Mouse (Mus musculus) urinary bladder, postnatal 36 days (tissue): ENCODE measurements around the gene Nf1.

Source experiments
- DNase-seq, 2 experiments: peaks; one replicate each; pipeline ENCODE4 v3.0.0; 2022; ENCODE audit warnings: low spot score in 2 of 2, mixed read lengths in 1 of 2

Gene Nf1

DNA sequence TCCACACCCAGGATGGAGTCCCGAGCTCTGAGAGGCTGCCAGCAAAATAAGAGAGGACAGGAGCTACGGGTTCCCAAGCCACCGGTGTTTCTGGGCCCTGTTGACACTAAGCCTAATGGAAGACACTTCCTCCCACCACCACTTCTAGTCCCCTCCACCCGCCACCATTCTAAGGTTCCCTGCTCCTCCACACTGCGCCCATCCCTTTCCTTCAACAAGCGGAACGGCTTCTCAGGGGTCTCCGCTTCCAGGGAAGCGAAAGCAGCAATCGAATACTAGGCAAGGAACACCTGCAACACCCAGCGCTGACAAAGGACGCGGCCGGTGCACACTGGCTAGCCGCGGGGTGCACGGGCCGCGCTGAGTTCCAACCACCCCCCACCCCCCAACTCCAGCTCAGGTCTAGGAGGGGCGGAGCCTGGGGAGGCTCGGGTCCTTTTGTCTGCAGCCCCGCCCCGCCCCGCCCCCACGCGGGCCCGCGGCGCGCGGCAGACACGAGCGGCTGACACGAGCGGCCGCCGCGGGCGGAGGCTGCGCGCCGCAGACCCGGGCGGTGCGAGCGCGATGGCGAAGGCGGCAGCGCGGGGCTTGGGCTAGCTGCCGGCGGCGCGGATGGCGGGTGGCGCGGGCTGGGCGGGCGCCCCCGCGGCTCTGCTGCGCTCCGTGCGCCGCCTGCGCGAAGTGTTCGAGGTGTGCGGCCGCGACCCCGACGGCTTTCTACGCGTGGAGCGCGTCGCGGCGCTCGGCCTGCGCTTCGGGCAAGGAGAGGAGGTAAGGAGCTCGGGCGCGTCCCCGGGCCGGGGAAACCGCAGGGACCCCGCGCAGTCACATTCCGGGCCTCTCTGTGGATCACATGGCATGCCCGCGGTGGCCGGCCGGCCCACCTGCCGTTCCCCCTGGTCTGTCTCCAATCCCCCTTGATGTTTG lies 251.4 kb downstream of the Nf1 start, which contains the start of gene Rab11fip4:
Rab11fip4 (plus strand) TSS at position 549 of the 927 bp plus-strand sequence.
- DNase-seq: no peak

DNA sequence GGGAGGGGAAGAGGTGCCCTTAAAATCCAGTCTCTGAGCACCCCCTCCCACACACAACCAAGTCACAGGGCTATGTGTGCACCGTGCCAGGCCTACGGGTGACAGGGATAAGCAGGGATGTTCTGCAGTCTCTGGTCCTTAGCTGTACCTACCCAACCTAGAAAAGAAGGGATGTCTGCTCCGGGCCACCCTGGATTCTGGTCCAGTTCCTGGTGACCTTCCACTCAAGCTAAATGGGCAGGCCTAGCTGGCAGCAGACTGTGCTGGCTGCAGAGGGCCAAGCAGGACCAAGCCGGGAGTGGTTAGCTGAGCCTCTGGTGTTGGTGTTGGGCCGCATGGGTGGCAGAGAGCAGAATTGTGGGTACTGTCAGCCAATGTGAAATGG lies 252.1 kb downstream of the Nf1 start:
- DNase-seq: no peak

DNA sequence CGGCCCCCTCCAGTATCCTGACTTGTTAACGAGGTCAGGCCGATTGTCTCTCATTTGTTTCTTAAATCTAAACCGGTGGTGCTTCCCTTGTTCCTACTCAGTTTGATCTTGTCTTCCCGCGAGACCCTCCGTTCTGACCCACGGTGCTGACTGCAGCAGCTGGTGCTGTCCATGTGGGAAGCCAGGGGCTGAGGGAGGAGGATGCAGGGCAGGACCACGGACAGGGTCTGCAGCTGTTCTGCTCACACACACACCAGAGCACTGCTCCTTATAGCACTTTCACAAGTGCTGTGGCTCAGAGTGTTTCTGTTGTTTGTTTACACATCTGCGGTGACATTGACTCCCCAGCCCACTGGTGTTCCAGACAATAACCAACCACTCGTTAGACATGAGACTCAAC lies 254.0 kb downstream of the Nf1 start:
- no peak for DNase-seq

DNA sequence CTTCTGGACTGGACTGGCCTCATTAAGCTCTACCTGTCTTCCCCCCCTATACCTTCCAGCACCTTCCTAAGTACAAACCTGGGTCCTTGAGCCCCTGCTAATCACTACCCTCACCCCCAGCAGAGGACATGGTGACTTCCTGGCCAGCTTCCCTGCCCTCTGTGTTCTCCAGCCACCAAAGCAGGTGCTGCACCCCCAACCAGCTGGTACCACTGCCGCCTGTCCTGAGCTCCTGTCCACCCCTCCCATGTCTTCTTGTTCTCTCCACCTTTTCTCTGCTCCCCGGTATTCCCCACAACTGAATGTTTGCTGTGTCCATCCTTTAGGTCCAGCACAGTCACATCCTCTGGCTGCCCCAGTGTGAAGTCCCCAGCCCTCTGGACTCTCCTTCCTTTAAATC lies 271.0 kb downstream of the Nf1 start:
- DNase-seq: no peak

DNA sequence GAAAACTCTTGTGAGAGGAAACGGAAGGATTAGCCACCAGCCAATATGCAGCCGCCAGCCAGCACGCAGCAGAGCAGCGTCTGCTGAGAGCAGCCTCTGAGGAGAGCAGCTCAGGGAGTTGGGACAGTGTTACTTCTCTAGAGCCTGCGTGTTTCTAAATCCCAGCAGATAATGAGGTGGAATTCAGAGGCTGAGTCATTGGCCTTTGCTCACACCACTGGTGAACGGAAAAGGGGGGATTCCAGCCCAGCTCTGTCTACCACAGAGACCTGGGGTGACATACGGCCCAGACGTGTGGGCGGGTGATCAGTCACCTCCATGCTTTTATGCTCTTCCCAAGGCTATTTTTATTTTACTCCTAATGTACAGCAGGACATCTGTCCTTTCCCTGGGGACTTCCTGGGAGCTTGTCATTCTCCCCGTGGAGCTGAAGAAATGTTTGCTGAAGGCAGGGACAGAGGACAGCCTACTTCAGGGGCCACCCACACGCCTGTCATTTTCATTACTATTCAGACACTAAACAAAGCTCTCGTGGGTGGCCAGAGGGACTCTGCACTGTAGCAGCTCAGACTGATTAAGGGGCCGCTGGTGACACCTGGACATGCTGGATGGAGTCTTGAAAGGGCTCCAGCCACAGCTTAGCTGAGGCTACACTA lies 271.6 kb downstream of the Nf1 start:
- DNase-seq: no peak

DNA sequence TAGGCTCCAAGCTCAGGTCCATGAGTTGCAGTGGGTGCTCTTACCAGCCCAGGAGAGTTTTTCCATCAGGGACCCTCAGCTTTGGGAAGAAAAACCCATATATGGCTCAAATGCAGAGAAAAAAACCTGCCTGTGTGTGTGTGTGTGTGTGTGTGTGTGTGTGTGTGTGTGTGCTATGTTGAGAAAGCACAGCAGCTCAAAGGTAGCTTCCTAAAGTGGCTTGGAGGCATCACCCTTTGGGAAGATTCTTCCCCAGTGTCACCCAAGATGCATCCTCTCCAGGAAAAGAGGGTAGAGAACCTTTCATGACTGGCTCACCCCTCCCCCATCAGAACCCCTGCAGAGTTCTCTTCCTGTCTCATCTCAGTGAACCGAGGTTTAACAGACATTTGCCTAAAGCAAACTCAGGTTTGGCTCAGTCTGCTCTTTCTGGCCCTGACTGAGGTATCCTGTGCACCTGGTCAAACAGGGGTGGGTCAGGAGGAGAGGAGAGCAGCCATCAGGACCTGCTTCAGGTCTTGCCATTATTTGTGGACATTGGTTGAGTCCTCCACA lies 272.6 kb downstream of the Nf1 start:
- DNase-seq: no peak

DNA sequence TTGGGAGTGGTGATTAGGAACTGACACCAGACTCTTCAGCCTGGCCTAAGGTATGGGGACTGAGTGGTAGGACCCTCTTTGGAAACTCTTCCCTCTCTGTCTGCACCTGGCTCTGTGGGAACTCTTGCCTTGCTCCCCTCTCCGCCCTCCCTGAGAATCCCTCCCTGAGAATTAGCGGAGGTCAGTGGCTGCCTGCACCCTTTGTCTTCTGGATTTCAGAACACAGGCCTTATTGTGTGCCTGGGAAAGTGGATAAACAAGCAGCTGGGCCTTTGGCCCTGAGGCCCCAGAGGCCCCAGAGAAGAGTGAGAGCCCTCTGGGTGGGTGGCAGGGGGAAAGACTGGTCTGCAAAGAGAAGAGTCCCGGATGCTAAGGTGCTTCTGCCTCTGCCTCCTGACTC lies 273.6 kb downstream of the Nf1 start:
- no peak for DNase-seq

DNA sequence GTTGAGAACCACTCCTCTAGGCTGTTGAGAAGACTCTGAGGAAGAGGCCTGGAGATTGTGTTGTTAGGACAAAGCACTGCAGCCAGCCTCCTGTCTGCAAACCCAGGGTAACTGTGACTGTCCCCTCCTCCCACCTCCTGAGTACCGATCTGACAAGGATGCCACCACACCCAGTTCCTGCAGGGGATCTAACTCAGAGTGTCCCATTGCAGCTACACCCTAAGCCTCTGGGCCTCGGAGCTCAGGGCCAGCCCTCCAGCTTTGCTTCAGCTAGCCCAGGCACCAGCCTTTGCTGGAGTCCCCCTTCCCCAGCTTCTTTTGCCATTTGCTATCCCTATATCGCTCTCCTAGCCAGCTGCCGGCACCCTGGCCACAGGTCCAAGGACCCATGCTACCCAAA lies 274.2 kb downstream of the Nf1 start:
- no peak for DNase-seq

DNA sequence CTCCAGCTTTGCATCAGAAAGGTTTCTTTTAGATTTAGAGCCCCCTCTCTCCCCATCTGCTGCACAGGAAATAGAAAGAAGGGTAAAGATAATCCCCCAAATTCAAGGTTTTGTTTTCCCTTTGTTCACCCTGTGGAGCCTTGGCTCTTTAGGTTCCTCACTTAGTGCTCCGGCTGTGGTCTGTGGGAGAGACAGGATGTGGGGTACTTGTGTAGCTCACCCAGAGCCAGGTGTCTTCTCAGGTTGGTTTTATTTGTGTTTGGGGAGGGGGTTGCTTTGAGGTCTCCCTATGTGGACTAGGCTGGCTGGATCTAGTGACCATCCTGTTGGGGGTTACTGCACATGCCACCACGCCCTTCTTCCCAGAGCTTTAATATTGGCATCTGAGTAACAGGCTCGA lies 275.4 kb downstream of the Nf1 start:
- DNase-seq: no peak

DNA sequence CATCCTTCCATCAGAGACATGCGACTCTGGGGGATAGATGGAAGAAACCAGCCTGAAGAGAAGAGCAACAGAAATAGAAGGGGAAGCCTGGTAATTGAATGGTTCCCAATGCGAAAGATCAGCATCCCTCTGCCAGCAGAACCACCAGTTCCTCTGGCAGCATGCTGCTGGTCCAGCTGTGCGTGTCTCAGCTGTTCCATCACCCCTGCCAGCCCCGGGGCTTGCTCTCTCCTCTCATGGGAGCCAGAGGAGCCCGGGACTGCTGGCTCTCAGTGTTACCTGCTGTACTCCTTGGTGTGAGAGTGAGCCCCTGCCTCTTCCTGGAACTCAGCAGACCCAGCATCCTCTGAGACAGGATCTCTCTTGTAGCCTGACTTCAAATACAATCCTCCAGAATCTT lies 276.4 kb downstream of the Nf1 start:
- DNase-seq: no peak

DNA sequence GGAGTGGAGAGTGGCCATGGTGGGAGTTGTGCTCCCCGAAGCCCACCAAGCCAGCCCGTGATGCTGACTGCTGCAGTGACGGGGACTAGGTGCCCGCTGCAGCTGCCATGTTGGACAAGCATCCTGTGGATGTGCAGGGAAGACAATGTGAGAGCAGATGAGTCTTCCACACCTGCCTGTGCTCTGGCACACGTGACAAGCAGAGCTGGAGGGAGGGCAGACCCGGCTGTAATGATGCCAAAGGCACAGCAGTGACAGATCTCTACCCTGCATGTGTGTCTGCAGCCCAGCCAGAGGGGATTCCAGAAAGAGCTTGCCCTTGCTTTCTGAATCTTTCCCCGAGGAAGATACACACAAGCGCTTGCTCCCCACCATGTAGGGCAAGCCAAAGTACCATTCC lies 278.5 kb downstream of the Nf1 start:
- DNase-seq: no peak

DNA sequence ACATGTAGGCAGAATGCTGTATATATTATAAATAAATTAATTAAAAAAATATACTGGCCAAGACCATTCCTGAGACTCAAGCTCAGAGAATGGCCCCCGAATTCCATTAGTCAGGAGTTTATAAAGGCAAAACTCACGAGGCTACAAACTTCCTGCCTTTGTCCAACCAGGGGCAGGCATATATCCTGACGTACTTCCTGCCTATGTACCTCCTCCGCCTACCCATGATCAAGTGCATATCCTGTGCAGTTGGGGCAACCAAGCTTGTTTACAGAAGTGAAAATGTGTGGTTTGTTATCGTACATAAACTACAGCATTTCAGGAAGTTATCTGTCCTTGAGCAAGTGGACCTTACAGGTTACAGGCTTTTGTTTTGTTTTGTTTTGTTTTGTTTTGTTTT lies 283.5 kb downstream of the Nf1 start:
- DNase-seq: no peak

DNA sequence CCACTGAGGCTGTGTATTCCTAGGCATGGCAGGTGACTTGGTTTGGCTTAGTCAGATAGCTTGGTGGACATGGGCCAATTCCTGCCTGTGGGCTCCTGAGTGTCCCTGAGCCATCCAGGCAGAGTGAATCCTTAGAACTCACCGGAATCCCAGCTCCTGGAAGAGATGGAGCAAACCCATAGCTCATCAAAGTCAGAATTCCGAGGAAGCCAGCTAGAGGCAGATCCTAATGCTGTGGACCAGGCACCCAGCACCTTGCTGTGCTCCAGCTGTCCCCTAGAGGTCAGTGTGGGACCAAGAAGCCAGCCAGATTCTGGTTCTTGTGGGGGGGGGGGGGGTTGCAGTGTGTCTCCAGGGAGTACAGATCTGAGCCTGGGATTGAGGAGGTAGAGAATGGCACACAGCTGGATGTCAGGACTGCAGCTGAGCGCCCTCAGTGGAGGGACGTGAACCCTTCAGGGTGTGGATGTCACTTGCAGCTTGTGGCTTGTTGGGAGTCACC lies 285.4 kb downstream of the Nf1 start:
- peak; percentile 51 to 59 for DNase-seq

DNA sequence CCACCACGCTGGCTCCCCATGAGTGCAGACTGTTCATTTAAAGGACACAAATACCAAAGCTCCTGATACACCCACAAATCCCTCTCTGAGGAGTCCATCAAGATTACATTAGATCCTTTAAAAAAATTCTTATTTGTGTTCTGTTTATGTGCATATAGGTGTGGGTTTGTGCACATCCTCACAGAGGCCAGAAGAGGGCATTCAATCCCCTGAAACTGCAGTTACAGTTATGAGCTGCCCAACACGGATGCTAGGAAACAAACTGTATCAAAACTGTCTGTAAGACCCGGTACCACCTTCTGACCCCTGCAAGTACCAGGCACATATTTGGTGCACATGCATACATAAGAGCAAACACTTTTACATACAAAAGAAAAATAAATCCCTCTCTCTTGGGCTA lies 289.2 kb downstream of the Nf1 start:
- DNase-seq: no peak

DNA sequence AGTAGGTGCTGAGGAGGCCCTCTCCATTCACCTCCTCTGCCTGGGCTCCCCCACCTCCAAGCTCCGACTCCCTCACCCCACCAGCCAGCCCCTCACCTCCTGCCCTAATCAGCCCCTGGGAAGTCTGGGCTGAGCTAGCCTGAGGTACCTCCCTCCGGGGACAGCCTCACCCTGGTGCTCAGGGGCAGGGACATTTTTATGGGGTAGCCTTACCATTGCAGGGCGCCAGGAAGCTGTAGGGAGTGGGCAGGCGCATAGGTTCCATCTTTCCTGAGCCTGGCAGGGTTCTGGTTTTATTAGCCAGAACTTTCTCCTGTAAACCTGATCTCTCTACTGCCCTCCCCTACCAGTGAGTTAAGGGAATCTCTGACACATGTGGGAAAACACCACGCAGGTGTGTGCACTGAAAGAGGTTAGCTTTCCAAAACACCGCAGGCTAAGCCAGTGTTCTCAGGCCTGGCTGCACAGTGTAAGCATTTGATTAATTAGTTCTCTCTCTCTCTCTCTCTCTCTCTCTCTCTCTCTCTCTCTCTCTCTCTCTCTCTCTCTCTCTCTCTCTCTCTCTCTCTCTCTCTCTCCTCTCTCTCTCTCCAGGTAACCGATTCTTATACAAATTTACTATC lies 290.4 kb downstream of the Nf1 start:
- no peak for DNase-seq

DNA sequence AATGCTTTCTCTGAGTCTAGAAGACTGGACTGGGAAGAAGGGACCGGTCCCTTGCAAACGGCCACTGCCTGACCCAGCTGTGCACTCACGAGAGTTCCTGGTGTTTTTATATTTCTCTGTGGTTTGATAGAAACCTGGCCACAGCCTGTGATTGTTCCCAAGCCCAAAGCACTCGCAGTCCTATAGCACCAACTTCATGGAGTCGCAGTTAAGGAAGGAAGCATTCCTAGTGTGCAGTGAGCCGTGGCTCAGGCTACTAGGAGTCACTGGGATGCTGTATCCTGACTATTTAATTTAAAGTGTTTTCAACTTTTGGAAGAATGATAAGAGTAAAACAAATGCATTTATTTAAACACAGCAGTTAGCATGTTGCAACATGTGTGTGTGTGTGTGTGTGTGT lies 291.0 kb downstream of the Nf1 start:
- no peak for DNase-seq
